Mouse (Mus musculus): ENCODE results near the gene Hist1h4j. TPM values are rescaled to one million over a fixed set of nuclear protein-coding genes. Genes with fewer than 3 reads are reported as not detected.
A peak's percentile ranks its signal among the peaks of the same experiment; 100 is the strongest.
"Not testable (repeated sequence)": the region's sequence is repeated elsewhere in the genome, so short reads cannot be mapped to it uniquely, and the experiment has no call there.

The Hist1h4j gene
- polyA plus RNA-seq, 1 experiment from 2014 or later: 0.40 TPM

DNA sequence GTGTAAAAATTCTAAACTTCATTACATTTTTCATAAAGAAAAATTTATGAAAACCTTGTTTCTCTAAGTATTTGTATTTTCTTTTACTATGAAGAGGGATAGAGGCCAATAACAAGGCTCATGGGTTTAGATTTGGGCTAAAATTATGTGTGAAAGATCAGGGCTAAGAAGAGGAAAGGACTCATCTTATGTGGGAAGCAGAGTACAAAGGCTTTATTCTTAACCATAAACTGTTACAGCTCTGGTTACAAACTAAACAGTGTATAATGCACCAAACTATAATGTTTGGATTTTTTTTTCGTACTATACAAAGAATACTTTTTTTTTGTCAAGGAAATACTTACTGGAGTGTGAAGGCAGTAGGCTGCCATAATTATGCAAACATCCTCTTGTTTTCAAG is 20.8 kb downstream of the Hist1h4j start:
- no peaks in the 10 kb centered on the region for H3K27me3 ChIP-seq (replicated peaks; ENCODE audit: control insufficient read depth, insufficient read depth, low read length)
- H3K27ac ChIP-seq (ENCODE audit: low read depth, low read length): no peak overlapping the region
- no peaks in the 10 kb centered on the region; the same call in 1 of the 2 replicates for H3K4me1 ChIP-seq (replicated peaks; ENCODE audit: control insufficient read depth, insufficient read depth, low read length)
- H3K9me3 ChIP-seq (ENCODE audit: control insufficient read depth): no peaks in the 10 kb centered on the region
- WGBS: 67% methylated on average over 1 of the region's 1 CpGs
- H3K36me3 ChIP-seq (ENCODE audit: control insufficient read depth, insufficient read depth): no peaks in the 10 kb centered on the region
- TF ChIP-seq CTCF (IDR thresholded peaks at IDR 0.05; ENCODE audit: low read depth): no peak
- H3K4me3 ChIP-seq (ENCODE audit: low read depth, low read length): no peak overlapping the region
- no peak overlapping the region for H3K4me2 ChIP-seq (replicated peaks; ENCODE audit: low read depth)
- no peak for ATAC-seq
- no peak overlapping the region for H3K9ac ChIP-seq (ENCODE audit: low read depth, low read length)

DNA sequence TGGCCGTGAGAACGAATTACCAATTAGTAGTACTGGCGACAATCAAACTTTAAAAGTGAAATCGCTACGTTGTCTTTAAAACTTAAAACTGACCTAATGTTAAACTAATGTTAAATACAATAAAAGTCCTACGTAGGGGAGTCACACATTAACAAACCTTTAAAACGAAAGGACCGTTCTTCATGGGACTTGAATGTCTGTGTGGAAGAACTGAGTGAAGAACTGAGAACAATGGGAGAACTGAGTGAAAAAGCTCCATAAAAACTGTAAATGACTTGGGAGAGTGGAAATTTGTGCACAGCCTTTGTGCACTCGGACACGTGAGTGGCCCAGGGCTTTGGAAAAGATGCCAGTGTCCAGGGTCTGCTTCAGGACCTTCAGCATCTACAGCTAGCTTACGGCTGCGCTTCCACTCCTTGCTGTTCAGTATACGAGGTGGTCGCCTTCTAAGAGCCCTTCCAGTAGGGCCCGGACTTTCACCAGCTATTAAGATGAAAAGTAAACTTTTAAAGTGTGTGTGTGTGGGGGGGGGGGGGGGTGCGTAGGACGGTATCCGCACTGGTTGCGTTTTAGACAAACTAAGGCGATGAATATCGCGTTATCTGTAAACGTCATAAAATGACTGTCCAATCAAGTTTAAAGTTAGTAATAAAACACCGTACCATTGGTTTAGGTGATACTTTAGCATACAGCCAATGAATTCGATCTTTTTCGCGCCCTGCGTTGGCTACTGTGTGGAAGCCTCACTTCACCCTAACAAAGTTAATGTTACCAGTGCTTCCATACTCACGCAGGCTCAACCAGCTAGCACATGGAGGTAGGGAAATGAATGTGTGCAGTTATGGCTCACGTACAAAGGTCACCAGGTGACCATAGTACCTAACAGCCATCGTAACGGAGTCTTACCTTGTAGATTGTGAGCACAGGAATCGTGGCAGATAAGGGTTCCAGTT is 44.2 kb downstream of the Hist1h4j start:
- H3K36me3 ChIP-seq (ENCODE audit: control insufficient read depth, insufficient read depth): no peaks in the 10 kb centered on the region
- H3K4me1 ChIP-seq (replicated peaks; ENCODE audit: control insufficient read depth, insufficient read depth, low read length): peaks cover 9% of the 10 kb centered on the region; the same call in 1 of the 2 replicates
- H3K27me3 ChIP-seq (replicated peaks; ENCODE audit: control insufficient read depth, insufficient read depth, low read length): no peaks in the 10 kb centered on the region
- H3K4me2 ChIP-seq (replicated peaks; ENCODE audit: low read depth): peak overlapping the region; percentile 91
- H3K9me3 ChIP-seq (ENCODE audit: control insufficient read depth): no peaks in the 10 kb centered on the region
- H3K9ac ChIP-seq (ENCODE audit: low read depth, low read length): peak overlapping the region; percentile 67
- no peak for TF ChIP-seq CTCF (IDR thresholded peaks at IDR 0.05; ENCODE audit: low read depth)
- ATAC-seq: peak; percentile 85
- WGBS: 1% methylated on average over 33 of the region's 33 CpGs
- H3K27ac ChIP-seq (ENCODE audit: low read depth, low read length): peak overlapping the region; percentile 69
- H3K4me3 ChIP-seq (ENCODE audit: low read depth, low read length): peak overlapping the region; percentile 54

GRCm38 (mm10) chr13:21779767-21780731 is 45.2 kb downstream of the Hist1h4j start, which contains the start of gene Hist1h1b:
Hist1h1b (minus strand) TSS chr13:21780625.
- H3K36me3 ChIP-seq (ENCODE audit: control insufficient read depth, insufficient read depth): no peaks in the 10 kb centered on the region
- no peak for TF ChIP-seq CTCF (IDR thresholded peaks at IDR 0.05; ENCODE audit: low read depth)
- peak within 1 kb of the TSS; percentile 69 for H3K27ac ChIP-seq (ENCODE audit: low read depth, low read length)
- no peaks in the 10 kb centered on the region for H3K27me3 ChIP-seq (replicated peaks; ENCODE audit: control insufficient read depth, insufficient read depth, low read length)
- peak; percentile 25 for ATAC-seq
- peaks cover 9% of the 10 kb centered on the region; the same call in 1 of the 2 replicates for H3K4me1 ChIP-seq (replicated peaks; ENCODE audit: control insufficient read depth, insufficient read depth, low read length)
- H3K9me3 ChIP-seq (ENCODE audit: control insufficient read depth): no peaks in the 10 kb centered on the region
- H3K4me2 ChIP-seq (replicated peaks; ENCODE audit: low read depth): peak within 1 kb of the TSS; percentile 91
- peak within 1 kb of the TSS; percentile 54 for H3K4me3 ChIP-seq (ENCODE audit: low read depth, low read length)
- WGBS: under 1% methylated on average over 44 of the region's 44 CpGs
- H3K9ac ChIP-seq (ENCODE audit: low read depth, low read length): peak within 1 kb of the TSS; percentile 58

- Histone ChIP-seq H3K9me3 (ENCODE audit: control insufficient read depth) (no peaks in the 10 kb centered on the region), H3K27ac (ENCODE audit: low read depth, low read length) (no peak overlapping the region), H3K4me3 (ENCODE audit: low read depth, low read length) (peak overlapping the region; percentile 54; the same call in 1 of the 2 replicates), H3K9ac (ENCODE audit: low read depth, low read length) (peak overlapping the region; percentile 58; the same call in 1 of the 2 replicates), H3K4me2 (replicated peaks; ENCODE audit: low read depth) (peak overlapping the region; percentile 91; the same call in 1 of the 2 replicates), H3K36me3 (ENCODE audit: control insufficient read depth, insufficient read depth) (no peaks in the 10 kb centered on the region), H3K4me1 (replicated peaks; ENCODE audit: control insufficient read depth, insufficient read depth, low read length) (peaks cover 12% of the 10 kb centered on the region; the same call in 1 of the 2 replicates), H3K27me3 (replicated peaks; ENCODE audit: control insufficient read depth, insufficient read depth, low read length) (no peaks in the 10 kb centered on the region)
- ATAC-seq: no peak
- TF ChIP-seq CTCF (IDR thresholded peaks at IDR 0.05; ENCODE audit: low read depth): no peak
- 46% methylated on average over 6 of the region's 6 CpGs for WGBS
Measured at GRCm38 (mm10) chr13:21781021-21781555, 46.2 kb downstream of the Hist1h4j start.

DNA sequence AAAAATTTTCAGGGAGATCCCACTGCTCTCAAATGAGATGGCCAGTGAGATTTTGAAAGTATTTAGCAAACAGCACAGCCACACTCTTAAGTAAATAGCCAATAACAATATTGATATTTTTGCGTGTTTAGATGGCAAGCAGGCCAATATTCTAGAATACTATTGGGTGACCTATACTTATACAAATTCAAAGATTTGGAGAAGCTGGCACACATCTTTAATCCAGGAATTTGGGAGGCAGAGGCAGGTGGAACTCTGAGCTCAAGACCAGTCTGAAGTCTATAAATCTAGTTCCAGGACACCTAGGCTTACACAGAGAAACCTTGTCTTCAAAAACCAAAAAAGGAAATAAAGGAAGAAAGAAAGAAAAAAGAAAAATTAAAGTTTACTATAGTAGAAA is 46.8 kb downstream of the Hist1h4j start:
- no peak overlapping the region for H3K9ac ChIP-seq (ENCODE audit: low read depth, low read length)
- ATAC-seq: no peak
- WGBS: 96% methylated on average over 1 of the region's 1 CpGs
- peaks cover 14% of the 10 kb centered on the region; the same call in 1 of the 2 replicates for H3K4me1 ChIP-seq (replicated peaks; ENCODE audit: control insufficient read depth, insufficient read depth, low read length)
- no peaks in the 10 kb centered on the region for H3K36me3 ChIP-seq (ENCODE audit: control insufficient read depth, insufficient read depth)
- no peak for TF ChIP-seq CTCF (IDR thresholded peaks at IDR 0.05; ENCODE audit: low read depth)
- no peak overlapping the region for H3K4me3 ChIP-seq (ENCODE audit: low read depth, low read length)
- H3K27ac ChIP-seq (ENCODE audit: low read depth, low read length): no peak overlapping the region
- no peaks in the 10 kb centered on the region for H3K27me3 ChIP-seq (replicated peaks; ENCODE audit: control insufficient read depth, insufficient read depth, low read length)
- no peak overlapping the region for H3K4me2 ChIP-seq (replicated peaks; ENCODE audit: low read depth)
- no peaks in the 10 kb centered on the region for H3K9me3 ChIP-seq (ENCODE audit: control insufficient read depth)

GRCm38 (mm10) chr13:21782361-21783254 is 47.7 kb downstream of the Hist1h4j start:
- Histone ChIP-seq H3K9ac (ENCODE audit: low read depth, low read length) (peak overlapping the region; percentile 45), H3K4me1 (replicated peaks; ENCODE audit: control insufficient read depth, insufficient read depth, low read length) (peaks cover 14% of the 10 kb centered on the region; the same call in 1 of the 2 replicates), H3K4me2 (replicated peaks; ENCODE audit: low read depth) (peak overlapping the region; percentile 67), H3K4me3 (ENCODE audit: low read depth, low read length) (peak overlapping the region; percentile 34)
- H3K9me3 ChIP-seq (ENCODE audit: control insufficient read depth); H3K27ac ChIP-seq (ENCODE audit: low read depth, low read length); H3K27me3 ChIP-seq (replicated peaks; ENCODE audit: control insufficient read depth, insufficient read depth, low read length); ATAC-seq; H3K36me3 ChIP-seq (ENCODE audit: control insufficient read depth, insufficient read depth): not testable (repeated sequence)
- WGBS: 2% methylated on average over 13 of the region's 35 CpGs

Data from intestine, postnatal 0 days (tissue).